Mouse (Mus musculus): ENCODE data around the gene Kif2b.

Kif2b gene

DNA sequence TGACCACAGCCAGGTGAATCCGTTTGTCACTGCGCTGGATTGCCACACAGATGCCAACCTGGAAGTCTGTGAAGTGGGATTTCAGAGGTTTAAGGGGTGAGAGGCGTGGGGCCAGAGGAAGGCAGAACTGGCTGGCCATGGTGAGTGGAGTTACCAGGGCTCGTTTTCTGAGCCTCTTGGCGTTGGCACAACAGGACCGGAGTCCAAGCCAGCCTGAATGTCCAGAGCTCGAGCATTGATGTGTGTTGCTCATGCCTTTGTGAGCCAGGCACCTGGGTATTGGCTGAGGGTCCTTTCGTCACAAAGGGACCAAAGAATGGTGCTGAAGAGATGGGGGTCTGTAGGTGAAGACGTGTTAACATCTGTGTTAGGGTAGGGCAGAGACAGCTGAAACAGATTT is at the start of gene Kif2b:
TSS of gene Kif2b (minus strand) at position 242 of the 400 bp plus-strand sequence.
- DNase-seq (ENCODE audit: low read depth): no peak

GRCm38 (mm10) chr11:91593088-91593487 is 15.7 kb upstream of the Kif2b start:
- no peak for DNase-seq (ENCODE audit: low read depth)

- no peak for DNase-seq (ENCODE audit: low read depth)
Measured at GRCm38 (mm10) chr11:91576856-91577255, 502 bp downstream of the Kif2b start.

DNA sequence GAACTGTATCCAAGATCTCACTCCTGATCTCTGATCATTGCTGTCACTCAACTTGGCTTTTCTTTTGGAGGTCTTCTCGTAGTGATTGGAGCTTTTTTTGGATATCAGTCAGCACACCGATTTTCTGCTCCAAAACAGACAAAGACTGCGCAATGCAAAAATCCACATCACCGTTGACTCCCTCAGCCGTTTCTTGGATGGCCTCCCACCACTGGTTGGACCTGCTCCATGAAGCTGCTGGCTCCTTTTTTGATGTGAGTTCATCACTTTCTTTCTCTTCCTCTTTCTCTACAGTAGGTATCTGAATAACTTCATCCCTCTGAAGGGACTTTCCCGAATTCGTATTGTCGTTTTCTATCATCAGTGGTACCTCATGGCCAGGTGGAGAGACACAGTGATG is 2.0 kb downstream of the Kif2b start:
- no peak for DNase-seq (ENCODE audit: low read depth)

DNA sequence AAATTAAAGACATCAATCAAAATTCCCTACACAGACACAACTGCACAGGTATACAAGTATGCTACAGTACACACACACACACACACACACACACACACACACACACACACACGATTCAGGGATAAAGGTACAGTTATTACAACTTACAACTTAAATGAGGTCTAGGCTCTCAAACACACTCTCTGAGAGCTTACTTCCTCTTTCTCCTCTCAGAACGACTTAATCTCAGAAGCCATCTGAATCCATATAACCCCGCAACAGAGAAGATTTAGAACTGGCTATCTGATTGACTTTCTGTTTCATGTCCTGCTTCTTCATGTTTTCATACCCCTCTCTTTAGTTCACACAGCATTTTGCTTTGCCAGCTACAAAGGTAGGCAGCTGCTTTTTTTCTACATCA is 2.9 kb downstream of the Kif2b start:
- no peak for DNase-seq (ENCODE audit: low read depth)

DNA sequence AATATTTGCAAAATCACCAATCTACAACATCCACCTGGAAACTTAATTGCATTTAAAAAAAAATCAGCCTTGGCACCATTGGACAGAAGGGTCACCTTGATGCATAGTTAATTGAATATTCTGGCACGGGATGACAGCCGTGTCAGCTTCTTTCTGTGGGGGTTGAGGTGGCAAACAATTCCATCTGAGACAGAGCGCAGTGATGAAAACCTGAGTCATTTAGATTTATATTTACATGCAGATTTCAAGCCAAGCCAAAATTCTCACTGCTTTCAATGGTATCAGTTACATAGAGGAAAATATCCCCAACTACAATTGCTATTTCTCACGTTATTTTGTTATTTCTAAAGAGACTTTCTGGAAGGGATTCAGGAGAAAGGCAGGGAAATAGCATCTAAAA is 46.6 kb downstream of the Kif2b start:
- no peak for DNase-seq (ENCODE audit: low read depth)
